Mouse (Mus musculus): ENCODE measurements around the gene Zswim1. TPM values are rescaled to one million over a fixed set of nuclear protein-coding genes. Genes with fewer than 3 reads are reported as not detected.

Gene Zswim1
- total RNA-seq, 1 experiment = 21.5 TPM

DNA sequence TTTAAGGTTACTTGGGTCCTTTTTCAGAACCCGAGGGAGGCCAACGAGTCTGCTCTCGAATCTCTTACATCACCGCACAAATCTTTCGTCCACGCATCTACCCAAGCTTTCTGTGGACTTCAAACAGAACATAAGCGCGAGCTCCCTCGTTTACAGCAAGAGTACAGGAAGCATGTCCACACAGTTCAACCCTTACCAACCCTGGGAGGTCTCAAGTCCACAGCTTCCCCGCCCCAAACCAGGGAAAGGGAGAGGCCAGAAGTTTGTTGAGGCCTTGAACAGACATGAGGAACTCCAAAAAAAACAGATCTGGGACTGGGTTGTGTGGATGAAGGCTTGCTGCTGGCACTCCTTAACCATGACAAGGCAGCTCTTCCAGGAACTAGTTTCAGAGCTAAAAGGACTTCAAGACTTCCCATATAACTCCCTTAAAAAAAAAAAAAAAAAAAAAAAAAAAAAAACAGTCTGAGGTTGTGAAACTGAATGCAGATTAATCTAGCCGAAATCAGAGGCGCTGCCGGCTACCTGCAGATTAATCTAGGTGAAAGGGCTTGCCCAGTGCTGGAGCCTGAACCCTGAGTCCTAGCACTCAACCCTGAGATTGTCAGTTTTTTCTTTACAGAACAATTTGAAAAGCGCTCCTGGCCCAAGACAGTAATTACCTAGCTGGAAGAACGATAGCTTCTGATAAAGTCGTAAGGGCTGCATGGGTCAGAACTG, 19.1 kb upstream of the Zswim1 start:
- Histone ChIP-seq H3K27ac (ENCODE audit: insufficient read depth, low read depth, low read length, poor library complexity, severe bottlenecking) (no peak overlapping the region), H3K9ac (ENCODE audit: insufficient read depth, low read depth, low read length, poor library complexity, severe bottlenecking) (peak overlapping the region; percentile 57; the same call in 1 of the 2 replicates), H3K9me3 (ENCODE audit: control insufficient read depth, insufficient read depth, low read depth, low read length) (no peaks in the 10 kb centered on the region), H3K4me3 (ENCODE audit: insufficient read depth in 1 of 2, low read depth in 1 of 2, low read length in 2 of 2, poor library complexity in 1 of 2, severe bottlenecking in 1 of 2) (peak overlapping the region; percentile 91 to 97; a peak in 3 of 4 replicates), H3K36me3 (ENCODE audit: control insufficient read depth, insufficient read depth, low read length, poor library complexity, severe bottlenecking) (peaks cover 7% of the 10 kb centered on the region; the same call in 1 of the 2 replicates), H3K4me1 (ENCODE audit: control insufficient read depth in 2 of 2, insufficient read depth in 2 of 2, low read length in 2 of 2, poor library complexity in 1 of 2) (peaks cover 0 to 10% of the 10 kb centered on the region in 2 experiments; a peak in 2 of 4 replicates)
- in situ Hi-C loops (cut with MboI; ENCODE audit: low sequenced_read_pairs in 2 of 2, unreplicated experiment in 2 of 2) = no loop called here
- TF ChIP-seq ZC3H11A (IDR thresholded peaks at IDR 0.05; ENCODE audit: borderline replicate concordance, low read depth, low read length) (no peak), MAFK (IDR thresholded peaks at IDR 0.05; ENCODE audit: insufficient read depth, low read depth, low read length) (no peak), HCFC1 (IDR thresholded peaks at IDR 0.05; ENCODE audit: borderline replicate concordance, insufficient read depth, low read length) (no peak), ZNF384 (IDR thresholded peaks at IDR 0.05; ENCODE audit: low read depth, low read length) (no peak), CHD2 (IDR thresholded peaks at IDR 0.05; ENCODE audit: low read depth, low read length) (no peak)
- no peak for DNase-seq (ENCODE audit: low read depth, low spot score)

DNA sequence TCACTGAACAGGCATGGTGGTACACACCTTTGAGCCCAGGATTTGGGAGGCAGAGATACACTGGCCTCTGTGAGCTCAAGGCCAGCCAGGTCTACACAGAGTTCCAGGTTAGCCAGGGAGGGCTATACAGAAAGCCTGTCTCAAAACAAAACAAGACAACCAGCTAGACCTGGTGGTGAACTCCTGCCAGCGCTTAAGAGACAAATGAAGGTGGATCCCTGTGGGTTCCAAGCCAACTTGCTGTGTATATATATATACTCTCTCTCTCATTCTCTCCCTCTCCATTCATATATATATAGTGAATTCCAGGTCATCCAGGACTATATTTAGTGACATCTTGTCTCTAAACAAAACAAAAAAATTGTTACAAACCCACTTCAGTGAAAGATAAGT, 18.6 kb upstream of the Zswim1 start:
- DNase-seq (ENCODE audit: low read depth, low spot score) = no peak
- H3K4me3 ChIP-seq (ENCODE audit: insufficient read depth in 1 of 2, low read depth in 1 of 2, low read length in 2 of 2, poor library complexity in 1 of 2, severe bottlenecking in 1 of 2) = peak overlapping the region; percentile 91 to 97
- TF ChIP-seq ZNF384 (IDR thresholded peaks at IDR 0.05; ENCODE audit: low read depth, low read length) (no peak), ZC3H11A (IDR thresholded peaks at IDR 0.05; ENCODE audit: borderline replicate concordance, low read depth, low read length) (no peak), MAFK (IDR thresholded peaks at IDR 0.05; ENCODE audit: insufficient read depth, low read depth, low read length) (no peak), CHD2 (IDR thresholded peaks at IDR 0.05; ENCODE audit: low read depth, low read length) (no peak), HCFC1 (IDR thresholded peaks at IDR 0.05; ENCODE audit: borderline replicate concordance, insufficient read depth, low read length) (no peak)
- peaks cover 11% of the 10 kb centered on the region; the same call in 1 of the 2 replicates for H3K36me3 ChIP-seq (ENCODE audit: control insufficient read depth, insufficient read depth, low read length, poor library complexity, severe bottlenecking)
- H3K9me3 ChIP-seq (ENCODE audit: control insufficient read depth, insufficient read depth, low read depth, low read length) = no peaks in the 10 kb centered on the region
- in situ Hi-C loops (cut with MboI; ENCODE audit: low sequenced_read_pairs in 2 of 2, unreplicated experiment in 2 of 2) = no loop called here
- no peak overlapping the region for H3K27ac ChIP-seq (ENCODE audit: insufficient read depth, low read depth, low read length, poor library complexity, severe bottlenecking)
- H3K9ac ChIP-seq (ENCODE audit: insufficient read depth, low read depth, low read length, poor library complexity, severe bottlenecking) = peak overlapping the region; percentile 92; the same call in 1 of the 2 replicates
- peaks cover 0 to 10% of the 10 kb centered on the region in 2 experiments; a peak in 2 of 4 replicates for H3K4me1 ChIP-seq (ENCODE audit: control insufficient read depth in 2 of 2, insufficient read depth in 2 of 2, low read length in 2 of 2, poor library complexity in 1 of 2)

DNA sequence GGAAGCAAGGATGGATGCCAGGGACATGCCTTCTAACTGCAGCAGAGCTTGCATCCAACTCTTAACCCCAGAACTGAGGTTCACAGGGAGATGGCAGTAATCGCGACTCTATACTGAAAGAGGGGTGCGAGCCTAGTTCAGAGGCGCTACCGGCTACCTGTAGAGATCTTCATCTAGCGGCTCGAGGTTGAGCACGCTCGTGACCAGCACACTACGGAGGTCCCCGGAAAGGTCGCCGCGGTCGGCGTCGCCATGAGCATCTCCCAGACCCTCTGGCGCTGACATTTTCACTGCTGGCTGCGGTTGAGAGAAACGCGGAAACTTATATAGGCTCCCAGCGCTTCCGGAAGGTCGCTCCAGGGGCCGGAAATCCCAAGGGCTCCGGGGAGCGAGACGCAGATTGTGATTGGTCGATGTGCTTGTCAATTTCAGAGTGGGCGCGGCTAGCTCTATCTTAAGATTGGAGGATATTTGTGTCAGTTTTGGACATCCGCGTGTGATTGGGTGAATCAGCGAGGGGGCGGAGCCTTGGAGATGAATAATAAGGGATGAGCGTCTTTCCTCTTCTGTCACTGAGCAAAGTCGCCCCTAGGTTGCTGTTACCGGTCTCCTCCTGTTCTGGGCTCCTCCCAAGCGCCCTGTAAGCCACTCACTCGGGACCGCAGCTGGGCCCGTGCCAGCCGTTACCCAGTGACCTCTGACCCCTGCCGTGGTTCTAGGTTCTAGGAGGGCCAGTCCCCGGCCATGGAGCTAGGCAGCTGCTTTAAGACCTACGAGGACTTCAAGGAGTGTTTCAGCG, 17.8 kb upstream of the Zswim1 start, which contains the start of the genes Acot8 and Zswim3:
Gene Acot8, minus strand, starts transcription at position 350 of the 799 bp plus-strand sequence.
Gene Zswim3, plus strand, starts transcription at position 566 of the 799 bp plus-strand sequence.
- Histone ChIP-seq H3K27ac (ENCODE audit: insufficient read depth, low read depth, low read length, poor library complexity, severe bottlenecking) (peak within 1 kb of the TSS; percentile 69), H3K36me3 (ENCODE audit: control insufficient read depth, insufficient read depth, low read length, poor library complexity, severe bottlenecking) (peaks cover 10% of the 10 kb centered on the region; the same call in 1 of the 2 replicates), H3K9ac (ENCODE audit: insufficient read depth, low read depth, low read length, poor library complexity, severe bottlenecking) (peak within 1 kb of the TSS; percentile 92), H3K4me3 (ENCODE audit: insufficient read depth in 1 of 2, low read depth in 1 of 2, low read length in 2 of 2, poor library complexity in 1 of 2, severe bottlenecking in 1 of 2) (peak within 1 kb of the TSS; percentile 91 to 97), H3K4me1 (ENCODE audit: control insufficient read depth in 2 of 2, insufficient read depth in 2 of 2, low read length in 2 of 2, poor library complexity in 1 of 2) (peaks cover 0 to 11% of the 10 kb centered on the region in 2 experiments; a peak in 2 of 4 replicates), H3K9me3 (ENCODE audit: control insufficient read depth, insufficient read depth, low read depth, low read length) (no peaks in the 10 kb centered on the region)
- peak; percentile 100 for DNase-seq (ENCODE audit: low read depth, low spot score)
- TF ChIP-seq ZNF384 (IDR thresholded peaks at IDR 0.05; ENCODE audit: low read depth, low read length) (no peak), MAFK (IDR thresholded peaks at IDR 0.05; ENCODE audit: insufficient read depth, low read depth, low read length) (no peak), HCFC1 (IDR thresholded peaks at IDR 0.05; ENCODE audit: borderline replicate concordance, insufficient read depth, low read length) (peak; percentile 18; the same call in 1 of the 2 replicates), CHD2 (IDR thresholded peaks at IDR 0.05; ENCODE audit: low read depth, low read length) (peak; percentile 97), ZC3H11A (IDR thresholded peaks at IDR 0.05; ENCODE audit: borderline replicate concordance, low read depth, low read length) (no peak)
- in situ Hi-C loops (cut with MboI; ENCODE audit: low sequenced_read_pairs in 2 of 2, unreplicated experiment in 2 of 2) = no loop called here

DNA sequence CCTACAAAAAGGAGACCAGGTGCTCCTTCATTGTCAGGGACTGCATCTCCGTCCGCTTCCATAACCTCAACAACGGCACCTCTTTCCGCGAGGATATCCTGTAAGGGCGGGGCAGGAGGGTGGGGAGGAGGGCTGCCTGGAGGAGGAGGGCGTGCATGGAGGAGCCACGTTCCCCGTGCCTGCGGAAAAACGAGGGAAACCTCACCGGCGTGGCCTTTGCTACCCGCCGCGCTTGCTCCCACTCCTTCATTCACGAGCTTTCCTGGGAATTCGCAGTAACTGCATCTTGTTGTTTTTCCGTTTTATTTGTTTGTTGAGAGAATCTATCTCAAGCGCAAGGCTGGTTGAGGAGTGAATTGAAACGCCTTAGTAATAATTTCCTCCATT, 17.2 kb upstream of the Zswim1 start:
- peak overlapping the region; percentile 69 for H3K27ac ChIP-seq (ENCODE audit: insufficient read depth, low read depth, low read length, poor library complexity, severe bottlenecking)
- TF ChIP-seq HCFC1 (IDR thresholded peaks at IDR 0.05; ENCODE audit: borderline replicate concordance, insufficient read depth, low read length) (no peak), MAFK (IDR thresholded peaks at IDR 0.05; ENCODE audit: insufficient read depth, low read depth, low read length) (no peak), CHD2 (IDR thresholded peaks at IDR 0.05; ENCODE audit: low read depth, low read length) (no peak), ZNF384 (IDR thresholded peaks at IDR 0.05; ENCODE audit: low read depth, low read length) (no peak), ZC3H11A (IDR thresholded peaks at IDR 0.05; ENCODE audit: borderline replicate concordance, low read depth, low read length) (no peak)
- no peak for DNase-seq (ENCODE audit: low read depth, low spot score)
- no peaks in the 10 kb centered on the region for H3K9me3 ChIP-seq (ENCODE audit: control insufficient read depth, insufficient read depth, low read depth, low read length)
- in situ Hi-C loops (cut with MboI; ENCODE audit: low sequenced_read_pairs in 2 of 2, unreplicated experiment in 2 of 2) = no loop called here
- H3K4me3 ChIP-seq (ENCODE audit: insufficient read depth in 1 of 2, low read depth in 1 of 2, low read length in 2 of 2, poor library complexity in 1 of 2, severe bottlenecking in 1 of 2) = peak overlapping the region; percentile 75 to 78
- peaks cover 0 to 11% of the 10 kb centered on the region in 2 experiments; a peak in 2 of 4 replicates for H3K4me1 ChIP-seq (ENCODE audit: control insufficient read depth in 2 of 2, insufficient read depth in 2 of 2, low read length in 2 of 2, poor library complexity in 1 of 2)
- peak overlapping the region; percentile 75 for H3K9ac ChIP-seq (ENCODE audit: insufficient read depth, low read depth, low read length, poor library complexity, severe bottlenecking)
- H3K36me3 ChIP-seq (ENCODE audit: control insufficient read depth, insufficient read depth, low read length, poor library complexity, severe bottlenecking) = peaks cover 9% of the 10 kb centered on the region; the same call in 1 of the 2 replicates

Data from ES-E14 (cell line).